Mouse (Mus musculus) cortical plate, adult 2 months (tissue): ENCODE data around the gene Azgp1.

Experiments used
- CTCF ChIP-seq: fragments of 200-500 bp; IDR thresholded peaks from 2 replicates; pipeline ENCODE4 v1.5.1; 2011; ENCODE audit warnings: mild to moderate bottlenecking, control low read depth, low read length; ENCODE audit not compliant: insufficient read depth; ENCODE audit errors: extremely low read depth
- POLR2A ChIP-seq: fragments of 200-500 bp; IDR thresholded peaks from 2 replicates; pipeline ENCODE4 v1.6.1; 2011; ENCODE audit warnings: mild to moderate bottlenecking, low read length, control low read depth; ENCODE audit not compliant: insufficient read depth; ENCODE audit errors: extremely low read depth

DNA sequence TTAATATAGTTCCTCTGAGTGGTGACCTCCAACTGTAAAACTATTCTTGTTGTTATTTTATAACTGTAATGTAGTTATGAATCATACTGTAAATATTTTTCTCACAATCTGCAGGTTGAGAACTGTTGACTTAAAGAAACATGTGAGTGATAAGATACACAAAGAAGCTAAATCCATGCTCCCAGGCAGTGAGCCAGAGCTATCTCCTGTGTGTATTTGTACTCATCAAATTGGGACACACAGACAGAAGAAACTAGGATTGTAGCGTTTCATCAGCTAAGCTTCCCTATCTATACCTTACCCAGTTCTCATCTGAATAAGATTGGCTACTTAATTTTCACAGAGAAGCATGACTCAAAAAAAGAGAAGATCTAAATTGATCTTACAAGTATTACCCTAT, 38.2 kb upstream of the Azgp1 start:
- no peak for TF ChIP-seq CTCF
- no peak for TF ChIP-seq POLR2A
